Mouse (Mus musculus) heart, embryonic 13.5 days (tissue): ENCODE results near the gene Mgat4a. TPM values are rescaled to one million over a fixed set of nuclear protein-coding genes. Genes with fewer than 3 reads are reported as not detected.

ENCODE experiments used
- ATAC-seq: fragments of 200-750 bp; cut with Nextera tagmentation; 2 replicates; pipeline ENCODE4 v1.8.0; 2017; ENCODE audit warnings: moderate TSS enrichment; ENCODE audit not compliant: insufficient number of reproducible peaks, low FRiP score, low TSS enrichment; ENCODE audit errors: extremely low read depth
- H3K27ac ChIP-seq: fragments of 300-500 bp; sonication (generic); replicated peaks from 2 replicates; pipeline ENCODE4 v1.5.1; 2015; ENCODE audit warnings: moderate library complexity, mild to moderate bottlenecking, inconsistent platforms
- H3K27me3 ChIP-seq: fragments of 300-500 bp; sonication (generic); replicated peaks from 2 replicates; pipeline ENCODE4 v1.6.1; 2015; ENCODE audit warnings: mild to moderate bottlenecking, inconsistent platforms
- H3K36me3 ChIP-seq: fragments of 300-500 bp; sonication (generic); 2 replicates; pipeline ENCODE4 v1.6.1; 2015; ENCODE audit warnings: mild to moderate bottlenecking, inconsistent platforms
- H3K4me1 ChIP-seq: fragments of 300-500 bp; sonication (generic); 2 replicates; pipeline ENCODE4 v1.6.1; 2015; ENCODE audit warnings: inconsistent platforms
- H3K4me2 ChIP-seq: fragments of 300-500 bp; sonication (generic); 2 replicates; pipeline ENCODE4 v1.6.1; 2015; ENCODE audit warnings: inconsistent platforms, mild to moderate bottlenecking, moderate library complexity
- H3K4me3 ChIP-seq: fragments of 300-500 bp; sonication (generic); 2 replicates; pipeline ENCODE4 v1.5.1; 2015; ENCODE audit warnings: moderate library complexity, mild to moderate bottlenecking, inconsistent platforms
- H3K9ac ChIP-seq: fragments of 300-500 bp; sonication (generic); 2 replicates; pipeline ENCODE4 v1.6.1; 2015; ENCODE audit warnings: inconsistent platforms, mild to moderate bottlenecking, moderate library complexity
- H3K9me3 ChIP-seq: fragments of 300-500 bp; sonication (generic); 2 replicates; pipeline ENCODE4 v1.6.1; 2016; ENCODE audit warnings: inconsistent platforms
- WGBS: fragments of 180-500 bp; shearing (Covaris S2); methylation state at CpG from one replicate; pipeline ENCODE4 v1.1.7; 2015; ENCODE audit warnings: mixed read lengths; 5-methylcytosine and 5-hydroxymethylcytosine counted together
- polyA plus RNA-seq: library from polyadenylated mRNA; unstranded; fragments of >200 nt; fragmentation: Nextera tagmentation; extraction: Ambion mirVana; gene quantifications from 2 replicates; pipeline ENCODE4 v1.2.1, GENCODE M21; 2015

Gene Mgat4a
- polyA plus RNA-seq, 1 experiment from 2014 or later, result 2.1 TPM

DNA sequence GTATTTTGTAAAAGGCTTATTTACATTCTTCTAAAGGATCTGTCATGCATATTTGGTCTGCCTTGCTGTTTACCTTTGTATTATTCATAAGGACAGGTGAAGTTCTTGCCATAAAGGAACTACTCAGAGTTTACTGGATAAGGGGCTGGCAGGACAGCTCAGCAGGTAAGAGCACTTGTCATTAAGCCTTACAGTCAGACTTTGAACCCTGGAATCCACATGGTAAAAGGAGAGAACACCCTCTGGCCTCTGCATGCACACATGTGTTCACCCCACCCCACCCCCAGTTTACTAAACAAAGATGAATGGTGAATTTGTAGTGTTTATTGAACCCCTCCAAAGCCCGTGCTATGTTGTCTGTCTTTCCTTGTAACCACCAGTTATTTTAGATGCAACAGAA lies 125.4 kb downstream of the Mgat4a start:
- no peak for ATAC-seq
- Histone ChIP-seq H3K9me3 (no peaks in the 10 kb centered on the region), H3K36me3 (peaks cover 49% of the 10 kb centered on the region), H3K4me2 (no peak overlapping the region), H3K4me3 (no peak overlapping the region), H3K9ac (no peak overlapping the region), H3K27me3 (no peaks in the 10 kb centered on the region), H3K27ac (no peak overlapping the region), H3K4me1 (no peaks in the 10 kb centered on the region)
- WGBS, result 92% methylated on average over 1 of the region's 1 CpGs

DNA sequence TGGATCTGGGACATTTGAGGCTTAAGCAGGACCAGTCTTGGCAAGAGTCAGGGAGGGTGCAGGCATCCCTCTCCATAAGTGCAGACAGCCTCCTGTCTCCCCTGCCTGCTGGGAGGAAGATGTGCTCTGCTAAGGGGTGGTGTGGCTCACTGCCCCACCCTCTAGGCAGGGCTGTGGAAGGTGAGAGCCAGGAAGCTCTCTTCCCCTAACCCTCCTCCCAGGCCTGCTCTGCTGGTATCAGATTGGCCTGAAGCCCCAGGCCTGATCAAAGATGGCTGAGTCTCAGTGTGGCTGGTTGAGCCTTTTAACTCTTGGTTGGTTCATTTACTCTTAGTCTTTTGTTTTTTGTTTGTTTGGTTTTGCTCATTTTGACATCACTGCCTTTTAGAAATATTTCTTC lies 131.2 kb downstream of the Mgat4a start:
- H3K4me3 ChIP-seq, result no peak overlapping the region
- no peak overlapping the region for H3K4me2 ChIP-seq
- H3K36me3 ChIP-seq, result peaks cover 10% of the 10 kb centered on the region; the same call in 1 of the 2 replicates
- no peak overlapping the region for H3K27ac ChIP-seq
- no peaks in the 10 kb centered on the region for H3K9me3 ChIP-seq
- H3K27me3 ChIP-seq, result no peaks in the 10 kb centered on the region
- no peak for ATAC-seq
- H3K4me1 ChIP-seq, result peaks cover 10% of the 10 kb centered on the region
- no peak overlapping the region for H3K9ac ChIP-seq

- H3K9ac ChIP-seq, result no peak overlapping the region
- H3K9me3 ChIP-seq, result no peaks in the 10 kb centered on the region
- H3K4me2 ChIP-seq, result no peak overlapping the region
- ATAC-seq, result no peak
- H3K27me3 ChIP-seq, result no peaks in the 10 kb centered on the region
- no peak overlapping the region for H3K27ac ChIP-seq
- no peak overlapping the region for H3K4me3 ChIP-seq
- H3K4me1 ChIP-seq, result peaks cover 10% of the 10 kb centered on the region
- WGBS, result 71% methylated on average over 3 of the region's 3 CpGs
- H3K36me3 ChIP-seq, result peaks cover 10% of the 10 kb centered on the region; the same call in 1 of the 2 replicates
These were observed 132.1 kb downstream of the Mgat4a start for GRCm38 (mm10) chr1:37408678-37409077.

GRCm38 (mm10) chr1:37408059-37408458 lies 132.8 kb downstream of the Mgat4a start:
- H3K4me2 ChIP-seq, result no peak overlapping the region
- H3K4me1 ChIP-seq, result peaks cover 10% of the 10 kb centered on the region
- ATAC-seq, result no peak
- H3K9me3 ChIP-seq, result no peaks in the 10 kb centered on the region
- no peak overlapping the region for H3K4me3 ChIP-seq
- H3K9ac ChIP-seq, result no peak overlapping the region
- no peaks in the 10 kb centered on the region for H3K27me3 ChIP-seq
- H3K27ac ChIP-seq, result no peak overlapping the region
- H3K36me3 ChIP-seq, result peaks cover 14% of the 10 kb centered on the region; the same call in 1 of the 2 replicates
- WGBS, result 77% methylated on average over 8 of the region's 8 CpGs

DNA sequence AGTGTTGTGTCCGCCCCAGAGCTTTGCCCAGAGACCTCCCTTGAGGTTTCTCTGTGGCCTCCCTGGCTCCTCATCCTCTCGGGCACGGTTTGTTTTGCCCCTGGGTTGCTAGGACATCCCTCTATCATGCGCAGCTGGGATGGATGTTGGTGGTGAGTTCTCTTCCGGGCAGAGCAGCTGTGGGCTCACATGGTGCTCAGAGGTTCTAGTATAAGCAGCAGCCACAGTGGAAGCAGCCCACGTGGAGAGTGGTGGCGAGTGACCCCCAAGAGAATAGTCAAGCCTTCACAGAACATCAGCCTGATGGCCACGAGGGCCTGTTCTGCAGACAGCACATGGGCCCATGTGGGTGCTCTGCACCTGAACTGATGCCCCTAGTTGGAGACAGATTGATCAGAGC lies 133.6 kb downstream of the Mgat4a start:
- H3K9me3 ChIP-seq, result no peaks in the 10 kb centered on the region
- WGBS, result 77% methylated on average over 8 of the region's 8 CpGs
- no peaks in the 10 kb centered on the region for H3K27me3 ChIP-seq
- peaks cover 10% of the 10 kb centered on the region for H3K4me1 ChIP-seq
- H3K4me2 ChIP-seq, result no peak overlapping the region
- peaks cover 14% of the 10 kb centered on the region; the same call in 1 of the 2 replicates for H3K36me3 ChIP-seq
- no peak for ATAC-seq
- H3K27ac ChIP-seq, result no peak overlapping the region
- H3K4me3 ChIP-seq, result no peak overlapping the region
- H3K9ac ChIP-seq, result no peak overlapping the region

DNA sequence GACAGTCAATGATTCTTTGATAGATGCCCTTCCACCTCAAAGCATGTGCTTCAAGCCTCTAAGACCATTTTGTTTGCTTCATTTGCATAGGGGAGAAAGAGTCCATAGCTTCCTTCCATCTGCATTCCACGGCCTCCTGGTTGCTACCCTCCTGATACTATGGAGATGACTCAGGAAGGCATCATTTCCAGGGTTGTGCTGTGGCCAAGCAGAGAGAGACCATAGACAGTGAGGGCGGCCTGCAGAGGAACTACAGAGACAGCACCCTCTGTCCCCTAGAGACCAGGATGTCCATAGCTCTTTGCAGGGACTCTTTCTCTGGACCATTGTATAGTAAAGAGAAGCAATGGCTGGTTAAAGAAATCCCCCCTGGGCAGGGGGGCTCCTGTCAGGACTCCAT lies 135.7 kb downstream of the Mgat4a start:
- Histone ChIP-seq H3K4me2 (no peak overlapping the region), H3K9ac (no peak overlapping the region), H3K27me3 (no peaks in the 10 kb centered on the region), H3K4me1 (peaks cover 11% of the 10 kb centered on the region), H3K4me3 (no peak overlapping the region), H3K27ac (no peak overlapping the region), H3K9me3 (no peaks in the 10 kb centered on the region), H3K36me3 (peaks cover 18% of the 10 kb centered on the region; the same call in 1 of the 2 replicates)
- 72% methylated on average over 2 of the region's 2 CpGs for WGBS
- ATAC-seq, result no peak

- Histone ChIP-seq H3K9ac (no peak overlapping the region), H3K9me3 (no peaks in the 10 kb centered on the region)
- ATAC-seq, result no peak
These were observed 139.1 kb downstream of the Mgat4a start for GRCm38 (mm10) chr1:37401687-37402086.

GRCm38 (mm10) chr1:37399734-37400133 lies 141.1 kb downstream of the Mgat4a start:
- Histone ChIP-seq H3K36me3 (peaks cover 23% of the 10 kb centered on the region), H3K4me1 (peaks cover 28% of the 10 kb centered on the region), H3K4me2 (no peak overlapping the region; the same call in 1 of the 2 replicates), H3K4me3 (no peak overlapping the region), H3K27me3 (no peaks in the 10 kb centered on the region), H3K9ac (0 out of 2 replicates have a peak overlapping the region, but pooled peaks have one; percentile 33), H3K9me3 (no peaks in the 10 kb centered on the region), H3K27ac (peak overlapping the region; percentile 78)
- WGBS, result 40% methylated on average over 8 of the region's 8 CpGs
- no peak for ATAC-seq

More at GRCm38 (mm10) chr1:37401687-37402086, 139.1 kb downstream of the Mgat4a start:
- Histone ChIP-seq H3K4me1 (peaks cover 28% of the 10 kb centered on the region), H3K36me3 (peaks cover 19% of the 10 kb centered on the region), H3K27me3 (no peaks in the 10 kb centered on the region), H3K4me2 (no peak overlapping the region), H3K27ac (no peak overlapping the region), H3K4me3 (no peak overlapping the region)
- WGBS, result 45% methylated on average over 4 of the region's 4 CpGs

- no peaks in the 10 kb centered on the region for H3K27me3 ChIP-seq
- peaks cover 29% of the 10 kb centered on the region for H3K36me3 ChIP-seq
- H3K9ac ChIP-seq, result no peak overlapping the region
- no peaks in the 10 kb centered on the region for H3K9me3 ChIP-seq
- no peak overlapping the region for H3K4me3 ChIP-seq
- peaks cover 28% of the 10 kb centered on the region for H3K4me1 ChIP-seq
- WGBS, result 46% methylated on average over 3 of the region's 3 CpGs
- no peak for ATAC-seq
- peak overlapping the region; percentile 78 for H3K27ac ChIP-seq
- no peak overlapping the region; the same call in 1 of the 2 replicates for H3K4me2 ChIP-seq
These were observed 141.9 kb downstream of the Mgat4a start for GRCm38 (mm10) chr1:37398961-37399360.

DNA sequence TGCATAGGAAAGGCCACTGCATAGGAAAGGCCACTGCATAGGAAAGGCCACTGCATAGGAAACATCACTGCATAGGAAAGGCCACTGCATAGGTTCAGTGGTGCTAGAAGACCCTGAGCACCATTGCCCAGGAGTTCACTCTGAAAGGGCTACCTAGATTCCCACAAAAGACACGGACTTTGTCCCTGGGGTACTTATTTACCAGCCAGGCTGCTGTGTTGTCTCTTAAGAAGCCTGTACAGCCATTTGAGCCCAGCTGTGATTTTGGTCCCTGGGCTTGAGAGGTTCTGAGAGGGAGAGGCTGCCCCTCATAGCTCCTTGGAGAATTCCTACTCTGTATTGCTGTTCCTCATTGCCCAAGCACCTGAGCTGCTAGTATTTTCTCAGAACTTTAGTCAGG lies 144.3 kb downstream of the Mgat4a start:
- no peak overlapping the region for H3K9ac ChIP-seq
- H3K4me2 ChIP-seq, result no peak overlapping the region
- 89% methylated on average over 1 of the region's 1 CpGs for WGBS
- H3K9me3 ChIP-seq, result no peaks in the 10 kb centered on the region
- H3K27me3 ChIP-seq, result no peaks in the 10 kb centered on the region
- peaks cover 28% of the 10 kb centered on the region for H3K4me1 ChIP-seq
- no peak for ATAC-seq
- peaks cover 42% of the 10 kb centered on the region for H3K36me3 ChIP-seq
- H3K27ac ChIP-seq, result no peak overlapping the region
- H3K4me3 ChIP-seq, result no peak overlapping the region

- Histone ChIP-seq H3K4me1 (peaks cover 9% of the 10 kb centered on the region), H3K9ac (no peak overlapping the region), H3K27me3 (no peaks in the 10 kb centered on the region), H3K27ac (no peak overlapping the region), H3K9me3 (no peaks in the 10 kb centered on the region), H3K4me2 (no peak overlapping the region), H3K4me3 (no peak overlapping the region), H3K36me3 (peaks cover 62% of the 10 kb centered on the region)
- ATAC-seq, result no peak
- 58% methylated on average over 5 of the region's 5 CpGs for WGBS
These were observed 147.6 kb downstream of the Mgat4a start for GRCm38 (mm10) chr1:37393174-37393573.
